Mouse (Mus musculus) limb, embryonic 12.5 days (tissue): Measurements from ENCODE around the gene Cbx5. TPM values are rescaled to one million over a fixed set of nuclear protein-coding genes. Genes with fewer than 3 reads are reported as not detected.
"Not testable (repeated sequence)": the region's sequence is repeated elsewhere in the genome, so short reads cannot be mapped to it uniquely, and the experiment has no call there.

Source experiments
- ATAC-seq: fragments of 200-750 bp; cut with Nextera tagmentation; 2 replicates; pipeline ENCODE4 v1.8.0; 2017; ENCODE audit warnings: low read depth, moderate TSS enrichment; ENCODE audit not compliant: insufficient number of reproducible peaks, insufficient read depth, low FRiP score, low TSS enrichment
- H3K27ac ChIP-seq: fragments of 300-500 bp; sonication (generic); 2 replicates; pipeline ENCODE4 v1.5.1; 2016; ENCODE audit warnings: mild to moderate bottlenecking, moderate library complexity
- H3K27me3 ChIP-seq: fragments of 300-500 bp; sonication (generic); 2 replicates; pipeline ENCODE4 v1.6.1; 2016; ENCODE audit warnings: mild to moderate bottlenecking, moderate library complexity
- H3K36me3 ChIP-seq: fragments of 300-500 bp; sonication (generic); 2 replicates; pipeline ENCODE4 v1.6.1; 2016; ENCODE audit warnings: mild to moderate bottlenecking, moderate library complexity
- H3K4me1 ChIP-seq: fragments of 300-500 bp; sonication (generic); replicated peaks from 2 replicates; pipeline ENCODE4 v1.6.1; 2016
- H3K4me2 ChIP-seq: fragments of 300-500 bp; sonication (generic); 2 replicates; pipeline ENCODE4 v1.6.1; 2016; ENCODE audit warnings: mild to moderate bottlenecking, moderate library complexity
- H3K4me3 ChIP-seq: fragments of 300-500 bp; sonication (generic); replicated peaks from 2 replicates; pipeline ENCODE4 v1.5.1; 2016; ENCODE audit warnings: mild to moderate bottlenecking
- H3K9ac ChIP-seq: fragments of 300-500 bp; sonication (generic); replicated peaks from 2 replicates; pipeline ENCODE4 v1.6.1; 2016; ENCODE audit warnings: mild to moderate bottlenecking, moderate library complexity
- H3K9me3 ChIP-seq: fragments of 300-500 bp; sonication (generic); 2 replicates; pipeline ENCODE4 v1.6.1; 2016; ENCODE audit warnings: mild to moderate bottlenecking, moderate library complexity
- WGBS: fragments of 180-500 bp; shearing (Covaris S2); methylation state at CpG from one replicate; pipeline ENCODE4 v1.1.7; 2016; 5-methylcytosine and 5-hydroxymethylcytosine counted together
- polyA plus RNA-seq: library from polyadenylated mRNA; unstranded; fragments of >200 nt; fragmentation: Nextera tagmentation; extraction: Ambion mirVana; gene quantifications from 2 replicates; pipeline ENCODE4 v1.2.1, GENCODE M21; 2016

Cbx5 gene
- polyA plus RNA-seq, 1 experiment from 2014 or later, result 201 TPM

DNA sequence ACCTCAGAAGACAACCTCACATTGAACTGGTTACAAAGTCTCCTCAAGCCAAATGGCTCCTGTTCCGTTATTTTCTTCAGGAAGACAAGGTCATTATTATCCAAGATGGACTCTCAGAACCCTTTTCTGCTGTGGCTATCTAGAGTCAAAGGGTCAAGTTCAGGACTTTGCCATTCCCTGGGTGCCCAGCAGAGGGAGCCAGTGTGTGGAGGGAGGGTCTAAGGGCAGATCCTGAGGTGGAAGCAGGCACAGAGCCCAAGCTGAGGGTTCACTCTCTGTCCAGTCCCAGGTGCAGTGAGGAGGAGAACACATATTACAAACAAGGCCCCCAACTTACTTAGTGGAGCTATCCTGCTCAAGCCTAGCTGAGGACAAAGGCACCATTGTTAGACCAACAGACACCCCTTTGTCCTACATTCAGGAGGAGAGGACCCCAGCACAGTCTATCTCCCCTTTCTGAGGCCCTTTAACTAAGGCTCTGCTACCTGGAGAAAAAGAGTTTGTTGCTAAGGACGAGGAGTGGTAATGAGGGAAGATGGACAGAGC lies 10.7 kb upstream of the Cbx5 start:
- H3K27ac ChIP-seq, result peak overlapping the region; percentile 66

DNA sequence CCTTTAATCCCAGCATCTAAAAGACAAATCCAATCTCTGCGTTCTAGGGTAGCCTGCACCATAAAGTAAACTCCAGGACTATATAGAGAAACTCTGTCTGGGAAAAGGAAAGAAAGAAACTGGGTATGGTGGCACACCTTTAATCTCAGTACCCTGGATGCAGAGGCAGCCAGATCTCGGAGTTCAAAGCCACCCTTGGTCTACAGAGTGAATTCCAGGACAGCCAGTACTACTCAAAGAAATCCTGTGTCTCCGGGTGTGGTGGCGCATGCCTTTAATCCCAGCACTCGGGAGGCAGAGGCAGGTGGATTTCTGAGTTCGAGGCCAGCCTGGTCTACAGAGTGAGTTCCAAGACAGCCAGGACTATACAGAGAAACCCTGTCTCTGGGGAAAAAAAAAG lies 9.9 kb upstream of the Cbx5 start:
- not testable (repeated sequence) for H3K27me3 ChIP-seq, H3K27ac ChIP-seq, ATAC-seq, H3K9me3 ChIP-seq, H3K4me2 ChIP-seq, H3K4me3 ChIP-seq, H3K9ac ChIP-seq, H3K4me1 ChIP-seq
- WGBS, result 81% methylated on average over 6 of the region's 6 CpGs
- peaks cover 48% of the 10 kb centered on the region for H3K36me3 ChIP-seq

More for the DNA sequence above, 10.7 kb upstream of the Cbx5 start:
- Histone ChIP-seq H3K36me3 (peaks cover 43% of the 10 kb centered on the region), H3K4me1 (peaks cover 17% of the 10 kb centered on the region), H3K9ac (no peak overlapping the region), H3K9me3 (no peaks in the 10 kb centered on the region), H3K4me3 (no peak overlapping the region), H3K27me3 (peaks cover 9% of the 10 kb centered on the region; the same call in 1 of the 2 replicates), H3K4me2 (no peak overlapping the region)
- no peak; the same call in 1 of the 2 replicates for ATAC-seq
- WGBS, result 38% methylated on average over 2 of the region's 2 CpGs

- H3K27me3 ChIP-seq, result 0 out of 2 replicates have a peak, but pooled peaks cover 2% of the 10 kb centered on the region
- peaks cover 53% of the 10 kb centered on the region for H3K36me3 ChIP-seq
- no peaks in the 10 kb centered on the region for H3K9me3 ChIP-seq
- 86% methylated on average over 28 of the region's 28 CpGs for WGBS
- H3K4me3 ChIP-seq, result no peak overlapping the region
- peak; percentile 35; the same call in 1 of the 2 replicates for ATAC-seq
- peaks cover 12% of the 10 kb centered on the region for H3K4me1 ChIP-seq
- H3K4me2 ChIP-seq, result no peak overlapping the region
- no peak overlapping the region for H3K27ac ChIP-seq
- no peak overlapping the region for H3K9ac ChIP-seq
Observed at GRCm38 (mm10) chr15:103248401-103249313, 9.0 kb upstream of the Cbx5 start.

- Histone ChIP-seq H3K4me3 (no peak overlapping the region), H3K4me1 (peaks cover 19% of the 10 kb centered on the region), H3K27ac (no peak overlapping the region), H3K4me2 (no peak overlapping the region), H3K36me3 (peaks cover 61% of the 10 kb centered on the region), H3K27me3 (no peaks in the 10 kb centered on the region), H3K9ac (no peak overlapping the region), H3K9me3 (no peaks in the 10 kb centered on the region)
- ATAC-seq, result no peak
Observed at GRCm38 (mm10) chr15:103247782-103248400, 8.3 kb upstream of the Cbx5 start.

DNA sequence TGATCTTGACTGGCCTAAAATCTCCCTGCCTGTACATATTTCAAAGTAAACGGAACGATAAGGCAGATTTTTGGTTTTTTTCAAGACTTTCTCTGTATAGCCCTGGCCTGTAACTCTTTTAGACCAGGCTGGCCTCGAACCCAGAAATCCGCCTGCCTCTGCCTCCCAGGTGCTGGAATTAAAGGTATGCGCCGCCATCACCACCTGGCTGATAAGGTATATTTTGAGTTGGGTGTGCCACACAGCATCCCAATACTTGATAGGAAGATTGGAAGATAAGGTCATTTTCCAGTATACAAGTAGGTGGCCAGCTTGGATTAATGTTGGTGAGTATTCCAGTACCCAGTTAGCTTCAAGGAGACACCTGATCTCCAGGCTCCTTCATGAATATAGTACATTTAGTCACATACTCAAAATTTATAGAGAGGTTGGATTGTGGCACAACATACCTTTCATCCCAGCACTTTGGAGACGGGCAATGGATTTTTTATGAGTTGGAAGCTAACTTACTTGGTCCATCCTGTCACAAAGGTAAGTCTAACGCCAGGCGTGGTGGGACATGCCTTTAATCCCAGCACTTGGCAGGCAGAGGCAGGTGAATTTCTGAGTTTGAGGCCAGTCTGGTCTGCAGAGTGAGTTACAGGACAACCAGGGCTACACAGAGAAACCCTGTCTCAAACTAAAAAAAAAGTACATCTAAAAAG lies 7.6 kb upstream of the Cbx5 start:
- no peak overlapping the region for H3K9ac ChIP-seq
- H3K27me3 ChIP-seq, result no peaks in the 10 kb centered on the region
- WGBS, result 87% methylated on average over 9 of the region's 9 CpGs
- H3K9me3 ChIP-seq, result no peaks in the 10 kb centered on the region
- no peak for ATAC-seq
- no peak overlapping the region for H3K27ac ChIP-seq
- peaks cover 67% of the 10 kb centered on the region for H3K36me3 ChIP-seq
- no peak overlapping the region for H3K4me3 ChIP-seq
- H3K4me2 ChIP-seq, result no peak overlapping the region
- H3K4me1 ChIP-seq, result peaks cover 26% of the 10 kb centered on the region

- 73% methylated on average over 6 of the region's 6 CpGs for WGBS
- ATAC-seq, result no peak
- H3K4me3 ChIP-seq, result no peak overlapping the region
Observed at GRCm38 (mm10) chr15:103245616-103246015, 6.0 kb upstream of the Cbx5 start.

DNA sequence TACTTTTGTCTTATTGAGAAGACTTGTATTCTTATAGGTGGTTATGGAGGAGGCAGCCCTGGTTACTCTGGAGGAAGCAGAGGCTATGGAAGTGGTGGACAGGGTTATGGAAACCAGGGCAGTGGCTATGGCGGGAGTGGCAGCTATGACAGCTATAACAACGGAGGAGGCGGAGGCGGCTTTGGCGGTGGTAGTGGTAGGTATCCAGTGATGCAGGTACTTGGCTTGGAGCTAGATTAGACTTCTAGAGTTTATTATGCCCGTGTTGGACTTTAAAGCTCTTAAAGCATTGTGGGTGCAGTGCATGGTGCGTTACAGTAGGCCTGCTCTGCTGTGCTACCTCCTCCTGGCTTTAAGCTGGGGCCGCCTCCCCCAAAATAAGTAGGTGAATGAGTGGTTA lies 3.3 kb upstream of the Cbx5 start:
- H3K27me3 ChIP-seq, result no peaks in the 10 kb centered on the region
- WGBS, result 75% methylated on average over 8 of the region's 8 CpGs
- peak overlapping the region; percentile 84 for H3K9ac ChIP-seq
- no peak for ATAC-seq
- no peaks in the 10 kb centered on the region for H3K9me3 ChIP-seq
- peaks cover 63% of the 10 kb centered on the region for H3K36me3 ChIP-seq
- H3K27ac ChIP-seq, result 0 out of 2 replicates have a peak overlapping the region, but pooled peaks have one; percentile 12
- peak overlapping the region; percentile 96 for H3K4me2 ChIP-seq
- peaks cover 27% of the 10 kb centered on the region for H3K4me1 ChIP-seq
- peak overlapping the region; percentile 65 for H3K4me3 ChIP-seq

More at GRCm38 (mm10) chr15:103245616-103246015, 6.0 kb upstream of the Cbx5 start:
- Histone ChIP-seq H3K4me1 (peaks cover 28% of the 10 kb centered on the region), H3K9me3 (no peaks in the 10 kb centered on the region), H3K36me3 (peaks cover 80% of the 10 kb centered on the region), H3K9ac (no peak overlapping the region), H3K4me2 (no peak overlapping the region), H3K27ac (0 out of 2 replicates have a peak overlapping the region, but pooled peaks have one; percentile 4), H3K27me3 (no peaks in the 10 kb centered on the region)

- not testable (repeated sequence) for H3K9me3 ChIP-seq, ATAC-seq, H3K27me3 ChIP-seq
- peak overlapping the region; percentile 95 for H3K27ac ChIP-seq
- peak overlapping the region; percentile 96 for H3K4me2 ChIP-seq
- peak overlapping the region; percentile 84 for H3K9ac ChIP-seq
- H3K4me1 ChIP-seq, result peaks cover 27% of the 10 kb centered on the region
- H3K36me3 ChIP-seq, result peaks cover 48% of the 10 kb centered on the region
- H3K4me3 ChIP-seq, result peak overlapping the region; percentile 65
- 7% methylated on average over 12 of the region's 12 CpGs for WGBS
Observed at GRCm38 (mm10) chr15:103241071-103242018, 1.7 kb upstream of the Cbx5 start.

GRCm38 (mm10) chr15:103240160-103241028 lies 778 bp upstream of the Cbx5 start, which contains the start of gene Hnrnpa1:
Hnrnpa1 (plus strand) TSS chr15:103240432.
- peak within 1 kb of the TSS; percentile 65 for H3K4me3 ChIP-seq
- peak within 1 kb of the TSS; percentile 84 for H3K9ac ChIP-seq
- under 1% methylated on average over 47 of the region's 47 CpGs for WGBS
- peak within 1 kb of the TSS; percentile 96 for H3K4me2 ChIP-seq
- H3K27ac ChIP-seq, result peak within 1 kb of the TSS; percentile 95
- peaks cover 47% of the 10 kb centered on the region for H3K36me3 ChIP-seq
- peaks cover 27% of the 10 kb centered on the region for H3K4me1 ChIP-seq
- peak; percentile 91 for ATAC-seq
- H3K9me3 ChIP-seq, result no peaks in the 10 kb centered on the region
- H3K27me3 ChIP-seq, result no peaks in the 10 kb centered on the region
